Mouse (Mus musculus) c-Kit-positive CD71-positive TER-119-positive erythroid progenitor cells, embryonic 14.5 days (primary cell): Measurements from ENCODE around the gene Mdga1.
A peak's percentile ranks its signal among the peaks of the same experiment; 100 is the strongest.
"Not testable (repeated sequence)": the region's sequence is repeated elsewhere in the genome, so short reads cannot be mapped to it uniquely, and the experiment has no call there.

Experiments
- DNase-seq: peaks from one replicate; pipeline ENCODE4 v3.0.0-alpha.2; 2013; ENCODE audit warnings: low spot score

The Mdga1 gene

GRCm38 (mm10) chr17:29796086-29796485 is 173.8 kb downstream of the Mdga1 start:
- peak; percentile 65 for DNase-seq

- DNase-seq, result no peak
Measured at GRCm38 (mm10) chr17:29795050-29795770, 174.7 kb downstream of the Mdga1 start.

- DNase-seq, result no peak
Measured at GRCm38 (mm10) chr17:29791531-29792050, 178.3 kb downstream of the Mdga1 start.

- DNase-seq, result no peak
Measured at GRCm38 (mm10) chr17:29790231-29790740, 179.6 kb downstream of the Mdga1 start.

- no peak for DNase-seq
Measured at GRCm38 (mm10) chr17:29789715-29790114, 180.2 kb downstream of the Mdga1 start.

- no peak for DNase-seq
Measured at GRCm38 (mm10) chr17:29788573-29788972, 181.3 kb downstream of the Mdga1 start.

- DNase-seq, result no peak
Measured at GRCm38 (mm10) chr17:29784820-29785219, 185.1 kb downstream of the Mdga1 start.

GRCm38 (mm10) chr17:29781472-29781871 is 188.4 kb downstream of the Mdga1 start:
- DNase-seq, result not testable (repeated sequence)

- DNase-seq, result no peak
Measured at GRCm38 (mm10) chr17:29778021-29778420, 191.9 kb downstream of the Mdga1 start.
